Mouse (Mus musculus): ENCODE results near the gene Il7r.

The Il7r gene

GRCm38 (mm10) chr15:9471053-9471685, 58.8 kb downstream of the Il7r start:
- no peak for DNase-seq (ENCODE audit: low spot score)

DNA sequence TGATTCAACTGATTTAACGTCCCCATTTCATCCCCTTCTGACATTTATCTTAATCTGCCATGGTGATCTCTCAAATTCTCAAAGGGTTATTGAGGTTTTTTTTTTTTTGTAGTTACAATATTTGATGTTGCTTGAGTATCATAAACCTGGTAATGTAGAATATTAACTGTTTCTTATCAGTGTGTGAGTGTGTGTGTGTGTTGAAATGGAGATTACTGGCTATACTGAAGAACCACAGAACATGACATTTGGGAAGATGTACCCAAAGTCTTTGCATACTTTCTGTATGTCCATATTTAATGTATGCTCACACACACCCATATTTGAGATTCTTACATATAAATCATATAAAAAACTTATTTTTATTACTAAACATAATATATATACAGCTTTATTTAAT, 65.9 kb downstream of the Il7r start:
- no peak for DNase-seq (ENCODE audit: low spot score)

DNA sequence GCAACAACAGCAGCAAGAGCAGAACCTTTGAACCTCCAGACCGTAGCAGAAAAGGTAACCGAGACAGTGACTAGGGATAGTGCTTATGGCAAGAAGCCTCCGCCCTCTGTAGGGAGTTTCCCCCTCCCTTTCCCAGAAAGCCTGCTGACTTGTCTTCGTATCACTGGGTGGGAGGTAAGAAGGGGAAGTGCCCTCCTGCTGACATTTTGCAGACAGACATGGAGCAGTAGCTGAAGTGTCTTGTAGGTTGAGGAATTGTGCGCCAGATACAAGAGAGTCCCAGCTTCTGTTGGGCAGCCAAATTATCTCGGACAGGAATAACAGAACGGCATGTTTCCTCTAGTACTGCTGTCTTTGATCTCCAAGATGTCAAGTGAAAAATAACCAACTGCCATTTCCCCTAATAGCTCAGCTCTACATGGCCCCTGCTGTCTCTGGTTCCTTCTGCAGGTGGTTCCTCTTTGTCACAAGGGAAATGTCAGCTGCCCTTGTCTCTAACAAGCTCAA, 66.4 kb downstream of the Il7r start:
- DNase-seq (ENCODE audit: low spot score): no peak
